Mouse (Mus musculus) right cerebral cortex, postnatal 10 days (tissue): ENCODE data around the gene Adamts4.
A peak's percentile ranks its signal among the peaks of the same experiment; 100 is the strongest.

Source experiments
- DNase-seq, 2 experiments: peaks; one replicate each; pipeline ENCODE4 v3.0.0; 2021; ENCODE audit warnings: low spot score in 2 of 2

Adamts4 gene

DNA sequence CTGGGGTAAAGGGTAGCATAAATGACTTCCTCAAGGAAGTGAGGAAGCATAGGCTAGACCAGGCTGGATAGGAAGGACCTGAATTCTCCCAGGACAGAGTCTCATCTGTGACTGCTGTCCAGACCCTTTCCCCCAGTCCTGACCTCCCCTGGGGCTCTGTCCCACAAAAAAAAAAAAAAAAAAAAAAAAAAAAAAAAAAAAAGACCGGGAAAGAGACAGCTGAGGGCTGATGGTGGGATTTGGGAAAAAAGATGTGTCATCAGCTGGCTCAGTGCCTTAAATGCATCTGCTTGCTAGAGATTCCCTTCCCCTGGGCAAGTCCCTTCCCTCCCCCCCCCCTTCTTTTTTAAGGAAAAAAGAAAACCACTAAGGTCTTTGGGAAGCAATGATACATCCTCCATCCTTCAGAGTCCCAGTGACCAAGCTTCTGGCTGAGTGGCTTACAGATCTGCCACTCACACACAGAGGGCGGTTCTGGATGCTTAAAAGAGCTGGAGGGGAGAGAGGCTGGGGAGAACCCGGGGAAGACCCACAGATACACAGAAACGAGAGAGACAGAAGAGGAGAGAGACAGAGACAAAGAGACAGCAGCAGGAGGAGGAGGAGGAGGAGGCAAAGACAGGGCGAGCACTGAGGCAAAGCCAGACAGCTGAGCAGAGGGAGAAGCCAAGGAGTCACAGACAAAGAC, at the start of gene Adamts4:
TSS of gene Adamts4 (plus strand) at position 509 of the 688 bp plus-strand sequence.
- peak; percentile 74 to 79 for DNase-seq

GRCm38 (mm10) chr1:171200769-171201168, 49.5 kb upstream of the Adamts4 start:
- no peak for DNase-seq

DNA sequence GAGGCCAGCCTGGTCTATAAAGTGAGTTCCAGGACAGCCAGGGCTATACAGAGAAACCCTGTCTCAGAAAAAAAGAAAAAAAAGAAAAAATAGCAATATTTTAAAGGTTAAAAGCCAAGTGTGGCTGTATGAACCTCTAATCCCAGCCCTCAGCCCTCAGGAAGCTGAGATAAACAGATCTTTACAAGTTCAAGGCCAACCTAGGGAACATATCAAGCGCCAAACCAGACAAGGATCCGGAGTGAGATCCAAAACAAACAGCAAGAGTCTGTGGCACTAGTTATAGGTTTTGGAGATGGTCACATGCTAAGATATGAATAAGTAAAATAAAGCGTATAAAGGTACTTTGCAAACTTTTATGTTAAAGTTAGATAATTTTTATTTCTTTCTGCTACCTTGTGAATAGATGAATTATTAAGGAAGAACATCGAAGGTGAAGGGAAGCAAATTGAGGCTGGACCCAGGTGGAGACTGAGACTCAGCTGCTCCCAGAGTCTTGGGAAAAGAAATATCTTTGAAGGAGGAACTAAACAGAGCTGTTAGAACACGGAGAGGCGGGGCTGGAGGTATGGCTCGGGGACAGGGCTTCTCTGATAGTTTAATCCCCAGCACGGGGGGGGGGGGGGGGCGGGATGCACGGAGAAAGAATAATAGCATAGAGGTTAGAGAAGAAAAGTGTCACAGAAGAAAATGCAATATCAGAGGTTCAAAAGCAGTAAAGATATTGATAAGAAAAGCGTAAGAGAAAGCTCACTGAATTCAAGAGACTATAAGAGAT, 46.6 kb upstream of the Adamts4 start:
- no peak for DNase-seq

GRCm38 (mm10) chr1:171204249-171204644, 46.0 kb upstream of the Adamts4 start:
- DNase-seq = no peak

GRCm38 (mm10) chr1:171205704-171206493, 44.3 kb upstream of the Adamts4 start:
- no peak for DNase-seq

DNA sequence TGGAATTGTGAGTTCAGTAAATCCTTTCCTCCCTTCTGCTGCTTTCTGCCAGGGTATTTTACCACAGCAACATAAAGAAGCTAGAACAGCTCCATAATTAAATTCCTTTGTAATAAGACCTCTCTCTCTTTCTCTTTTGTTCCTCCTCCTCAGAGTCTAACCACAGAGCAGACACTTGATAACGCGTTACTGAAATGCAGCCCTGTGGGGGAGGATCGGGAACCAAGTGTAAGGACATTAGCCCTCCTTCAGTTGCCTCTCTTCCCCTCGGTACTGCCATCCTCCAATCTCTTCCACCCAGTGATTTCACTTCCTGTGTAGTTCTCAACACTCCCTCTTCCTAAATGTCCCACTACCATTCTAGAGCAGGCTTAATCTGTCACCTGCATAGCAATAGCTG, 40.8 kb upstream of the Adamts4 start:
- no peak for DNase-seq

GRCm38 (mm10) chr1:171212854-171213253, 37.4 kb upstream of the Adamts4 start:
- no peak for DNase-seq

DNA sequence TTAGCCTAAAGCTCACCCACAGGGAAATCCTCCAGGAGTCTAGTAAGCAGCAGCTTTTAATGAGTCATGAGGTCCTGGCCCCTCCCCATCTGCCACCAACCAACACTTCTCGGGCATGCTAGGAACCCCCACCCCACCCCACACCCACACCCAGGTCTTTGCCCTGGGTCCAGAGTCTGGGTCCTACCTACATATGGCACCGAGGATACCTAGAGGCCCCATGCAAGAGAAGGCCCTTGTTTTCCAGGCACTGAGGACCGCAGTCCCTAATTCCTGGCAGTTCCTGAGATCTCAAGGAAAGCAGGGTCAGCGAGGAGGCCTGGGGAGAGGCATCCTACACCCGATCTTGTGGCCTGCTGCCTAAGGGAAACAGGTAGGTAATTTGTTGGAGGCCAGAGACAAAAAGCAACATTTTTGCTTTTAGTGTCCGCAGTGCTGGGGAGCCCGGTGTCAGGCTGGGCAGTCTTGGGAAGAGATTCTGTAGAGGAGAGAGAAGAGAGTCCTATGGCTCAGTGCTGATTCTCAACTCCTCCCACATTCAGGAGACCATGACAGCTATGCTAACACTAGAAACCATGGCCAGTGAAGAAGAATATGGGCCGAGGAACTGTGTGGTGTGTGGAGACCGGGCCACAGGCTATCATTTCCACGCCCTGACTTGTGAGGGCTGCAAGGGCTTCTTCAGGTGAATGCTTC, 36.3 kb upstream of the Adamts4 start, which contains the start of gene Nr1i3:
TSS of gene Nr1i3 (plus strand) at position 170 of the 696 bp plus-strand sequence.
- DNase-seq = no peak

DNA sequence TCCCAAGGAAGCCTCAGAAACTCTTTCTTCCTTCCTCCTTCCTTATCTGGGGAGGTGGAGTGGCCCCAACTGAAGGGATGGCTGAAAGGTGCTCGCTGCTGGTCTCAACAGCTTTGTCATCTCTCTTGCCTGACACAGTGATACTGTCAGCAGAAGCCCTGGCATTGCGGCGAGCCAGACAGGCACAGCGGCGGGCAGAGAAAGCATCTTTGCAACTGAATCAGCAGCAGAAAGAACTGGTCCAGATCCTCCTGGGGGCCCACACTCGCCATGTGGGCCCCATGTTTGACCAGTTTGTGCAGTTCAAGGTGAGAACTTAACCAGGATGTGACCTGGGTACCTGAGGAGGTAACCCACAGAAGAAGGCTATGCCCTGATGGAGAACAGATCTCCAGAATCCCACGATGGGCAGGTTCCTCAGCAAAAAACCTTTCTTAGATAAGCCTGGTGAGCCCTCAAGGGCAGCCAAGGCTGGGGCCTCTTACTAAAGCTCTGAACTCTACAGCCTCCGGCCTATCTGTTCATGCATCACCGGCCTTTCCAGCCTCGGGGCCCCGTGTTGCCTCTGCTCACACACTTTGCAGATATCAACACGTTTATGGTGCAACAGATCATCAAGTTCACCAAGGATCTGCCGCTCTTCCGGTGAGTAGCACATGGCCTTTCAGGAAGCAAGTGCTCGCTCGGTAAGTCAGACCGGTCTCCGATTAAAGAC, 33.8 kb upstream of the Adamts4 start:
- no peak for DNase-seq

- peak; percentile 92 to 94 for DNase-seq
These were observed 29.4 kb upstream of the Adamts4 start for GRCm38 (mm10) chr1:171220871-171221270.

DNA sequence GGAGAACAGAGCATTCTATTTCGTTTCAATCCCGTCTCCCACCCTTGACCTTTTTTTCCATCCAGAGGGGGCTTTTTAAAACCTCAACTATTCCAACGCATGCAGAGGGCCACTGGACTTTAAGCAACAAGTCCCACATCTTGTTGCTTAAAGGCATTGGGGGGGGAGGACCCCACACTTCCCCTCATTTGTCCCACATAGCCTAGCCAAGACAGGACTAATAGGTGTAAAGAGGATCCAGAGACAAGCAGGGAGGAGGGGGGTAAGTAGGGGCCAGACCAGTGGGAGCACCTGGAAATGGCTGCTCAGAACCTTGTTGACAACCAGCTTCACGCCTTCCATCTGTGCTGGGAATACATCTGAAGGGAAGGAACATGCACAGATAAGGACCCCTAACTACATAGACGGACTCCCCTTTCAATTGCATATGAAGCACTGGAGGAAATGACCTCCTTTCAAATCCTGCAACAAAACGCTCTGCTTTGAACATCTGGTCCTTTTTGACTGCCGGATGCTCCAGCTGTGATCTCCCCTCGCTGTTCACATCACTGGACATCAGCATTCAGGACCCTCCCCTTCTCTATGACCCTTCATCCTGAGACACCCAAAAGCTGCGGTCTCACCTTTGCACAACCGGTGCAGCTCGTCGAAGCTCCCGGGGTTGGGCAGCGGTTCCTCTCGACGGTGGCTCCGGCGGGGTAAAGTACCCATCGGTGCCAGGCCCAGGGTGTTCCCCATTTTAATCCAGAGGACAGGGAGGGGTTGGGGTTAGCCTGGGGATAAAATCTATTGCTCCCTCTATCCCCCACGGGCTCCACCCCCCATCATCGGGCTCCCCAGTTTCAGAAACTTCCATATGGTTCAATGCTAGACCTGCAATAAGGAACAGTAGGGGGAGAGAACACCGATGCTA, 28.7 kb upstream of the Adamts4 start:
- no peak for DNase-seq

DNA sequence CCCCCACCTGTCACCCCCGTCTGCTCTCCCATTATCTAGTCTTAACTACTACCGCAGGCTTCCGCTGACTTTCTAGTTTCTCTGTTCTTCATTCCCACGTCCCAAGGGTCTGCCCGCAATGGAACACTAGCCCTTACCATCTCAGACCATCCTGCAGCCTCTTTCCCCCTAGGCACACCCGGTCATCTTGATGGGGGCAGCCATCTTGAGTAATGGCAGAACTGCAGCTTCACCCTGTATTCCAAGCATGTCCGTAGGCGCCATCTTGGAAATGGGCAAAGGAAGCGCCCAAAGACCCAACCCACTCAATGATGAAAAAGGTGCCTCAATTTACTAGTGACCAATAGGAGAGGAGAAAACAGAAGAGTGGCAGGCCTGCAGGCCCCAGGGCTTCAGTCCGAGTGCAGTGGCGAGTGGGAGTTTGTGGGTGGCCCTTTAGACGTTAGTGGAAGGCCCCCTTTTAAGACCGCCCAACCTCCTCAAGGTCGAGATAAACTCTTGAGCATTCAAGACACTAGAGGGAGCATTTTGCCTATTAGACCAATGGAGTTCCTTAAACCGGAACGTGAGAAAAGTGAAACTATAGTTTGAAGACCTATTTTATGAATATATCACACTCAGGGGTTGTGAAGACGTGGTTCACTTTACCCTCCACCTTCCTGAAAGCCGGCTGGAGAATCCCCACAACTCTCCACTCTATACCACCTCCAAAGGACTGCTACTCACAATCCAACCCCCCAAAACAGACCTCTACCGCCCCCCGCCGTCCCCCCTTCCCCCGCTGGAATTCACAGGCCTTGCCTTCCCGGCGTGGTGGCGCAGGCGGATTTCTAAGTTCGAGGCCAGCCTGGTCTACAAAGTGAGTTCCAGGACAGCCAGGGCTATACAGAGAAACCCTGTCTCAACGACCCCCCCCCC, 27.7 kb upstream of the Adamts4 start, which contains the start of gene Tomm40l:
TSS of gene Tomm40l (minus strand) at position 277 of the 918 bp plus-strand sequence.
- peak; percentile 96 to 98 for DNase-seq

- no peak for DNase-seq
These were observed 27.1 kb upstream of the Adamts4 start for GRCm38 (mm10) chr1:171223168-171223567.

DNA sequence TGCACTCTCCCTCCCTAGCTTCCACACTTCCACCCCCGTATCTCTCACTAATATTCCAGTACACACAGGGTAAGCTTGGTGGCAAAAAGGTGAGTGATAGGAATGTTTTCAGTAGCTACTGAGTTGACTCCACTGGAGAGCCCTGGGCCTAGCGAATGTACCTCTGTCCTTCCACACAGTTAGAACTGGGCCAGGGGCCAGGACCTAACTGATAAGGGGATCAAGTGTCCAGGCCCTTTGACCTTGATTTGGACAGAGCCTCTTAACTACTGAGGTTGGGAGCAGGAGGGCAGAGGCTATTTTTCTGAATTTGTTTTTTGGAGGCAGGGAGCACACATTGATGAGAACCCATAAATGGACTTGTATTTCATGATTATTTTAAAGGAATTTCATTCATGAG, 26.4 kb upstream of the Adamts4 start:
- DNase-seq = no peak

- no peak for DNase-seq
These were observed 25.4 kb upstream of the Adamts4 start, which contains the start of gene Apoa2 for GRCm38 (mm10) chr1:171224857-171225256. Apoa2 (plus strand) TSS chr1:171225054.

GRCm38 (mm10) chr1:171226780-171227179, 23.4 kb upstream of the Adamts4 start:
- no peak for DNase-seq

GRCm38 (mm10) chr1:171227879-171228278, 22.3 kb upstream of the Adamts4 start:
- no peak for DNase-seq

- DNase-seq = no peak
These were observed 20.5 kb upstream of the Adamts4 start for GRCm38 (mm10) chr1:171229750-171230149.

GRCm38 (mm10) chr1:171230215-171230614, 20.0 kb upstream of the Adamts4 start:
- no peak for DNase-seq
